Mouse (Mus musculus) liver, postnatal 0 days (tissue): ENCODE results near the gene Klhl32.

Source experiments
- CTCF ChIP-seq: sonication (generic); IDR thresholded peaks from 2 replicates; pipeline ENCODE4 v1.5.1; 2016; ENCODE audit warnings: antibody characterized with exemption, low read depth
- EP300 ChIP-seq: IDR thresholded peaks from 2 replicates; pipeline ENCODE4 v1.6.1; 2016; ENCODE audit warnings: antibody characterized with exemption, low read depth, mild to moderate bottlenecking

- TF ChIP-seq CTCF, result no peak
- no peak for TF ChIP-seq EP300
Observed at GRCm38 (mm10) chr4:24594824-24595223, 256.1 kb downstream of the Klhl32 start.
